Mouse (Mus musculus): ENCODE data around the gene Spata33. TPM values are rescaled to one million over a fixed set of nuclear protein-coding genes. Genes with fewer than 3 reads are reported as not detected.
"Not testable (repeated sequence)": the region's sequence is repeated elsewhere in the genome, so short reads cannot be mapped to it uniquely, and the experiment has no call there.

The Spata33 gene
- polyA plus RNA-seq, 1 experiment from 2014 or later: 5.3 TPM

GRCm38 (mm10) chr8:123211876-123212275, 756 bp upstream of the Spata33 start:
- DNase-seq (ENCODE audit: low spot score): no peak
- H3K27me3 ChIP-seq (ENCODE audit: insufficient read depth, poor library complexity, severe bottlenecking): no peaks in the 10 kb centered on the region
- peak overlapping the region; percentile 90 for H3K4me3 ChIP-seq
- peaks cover 32% of the 10 kb centered on the region for H3K4me1 ChIP-seq (replicated peaks)
- H3K9me3 ChIP-seq: no peaks in the 10 kb centered on the region
- peak overlapping the region; percentile 90 for H3K27ac ChIP-seq
- WGBS: 56% methylated on average over 10 of the region's 10 CpGs
- H3K36me3 ChIP-seq: peaks cover 44% of the 10 kb centered on the region

DNA sequence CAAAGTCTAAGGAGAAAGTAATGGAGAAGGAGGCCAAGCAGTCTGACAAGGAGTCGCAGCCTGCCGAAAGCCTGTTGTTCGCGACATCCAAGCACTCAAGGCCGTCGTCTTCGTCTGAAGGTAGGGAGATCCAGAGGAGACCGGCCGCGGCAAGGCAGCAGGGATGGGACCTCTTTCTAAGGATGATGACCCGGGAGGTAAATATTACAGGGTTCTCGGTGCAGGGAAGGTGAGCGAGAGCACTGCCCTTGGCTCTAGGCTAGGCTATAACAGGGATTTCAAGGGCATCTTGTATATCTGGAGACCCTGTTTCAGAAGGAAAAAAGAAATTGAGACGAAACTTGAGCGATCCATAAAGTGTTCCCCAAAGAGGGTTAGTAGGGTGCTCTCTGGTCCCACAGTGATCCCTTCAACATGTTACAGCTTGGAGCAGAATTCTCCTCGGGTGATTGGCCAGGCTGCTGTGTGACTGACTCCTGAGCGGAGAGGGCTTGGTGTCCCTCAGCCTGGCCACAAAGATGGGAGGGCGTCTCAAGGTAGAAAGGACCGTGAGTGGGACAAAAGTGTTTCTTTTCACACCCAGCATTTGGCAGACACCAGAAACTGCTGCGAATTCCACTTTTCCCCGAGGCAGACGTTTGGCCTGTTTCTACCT, 613 bp downstream of the Spata33 start:
- Histone ChIP-seq H3K27me3 (ENCODE audit: insufficient read depth, poor library complexity, severe bottlenecking) (no peaks in the 10 kb centered on the region), H3K27ac (peak overlapping the region; percentile 90), H3K4me1 (replicated peaks) (peaks cover 32% of the 10 kb centered on the region), H3K9me3 (no peaks in the 10 kb centered on the region), H3K4me3 (peak overlapping the region; percentile 90), H3K36me3 (peaks cover 30% of the 10 kb centered on the region)
- WGBS: 25% methylated on average over 22 of the region's 22 CpGs
- DNase-seq (ENCODE audit: low spot score): no peak

DNA sequence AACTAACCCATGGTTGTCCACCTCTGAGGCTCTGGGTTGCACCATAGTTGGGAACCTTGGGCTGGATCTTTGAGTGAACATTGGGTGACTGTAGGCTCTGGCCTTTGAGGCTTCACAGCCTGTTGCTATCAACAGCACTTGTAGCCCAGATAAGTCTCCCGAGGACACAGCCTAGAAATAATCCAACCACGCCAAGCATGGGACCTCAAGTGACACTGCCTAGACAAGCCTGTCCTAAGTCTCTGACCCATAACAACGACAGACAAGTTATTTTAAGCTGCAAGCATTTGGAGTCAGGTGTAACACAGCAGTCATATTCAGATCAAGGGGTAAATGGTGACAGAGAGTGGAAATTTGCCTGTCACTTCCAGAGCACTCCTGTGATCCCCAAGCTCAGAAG, 2.8 kb downstream of the Spata33 start:
- Histone ChIP-seq H3K9me3 (no peaks in the 10 kb centered on the region), H3K4me3 (no peak overlapping the region), H3K4me1 (replicated peaks) (peaks cover 32% of the 10 kb centered on the region), H3K36me3 (0 out of 2 replicates have a peak, but pooled peaks cover 9% of the 10 kb centered on the region), H3K27ac (no peak overlapping the region), H3K27me3 (ENCODE audit: insufficient read depth, poor library complexity, severe bottlenecking) (no peaks in the 10 kb centered on the region)
- no peak for DNase-seq (ENCODE audit: low spot score)
- WGBS: 82% methylated on average over 3 of the region's 3 CpGs

GRCm38 (mm10) chr8:123220917-123221316, 8.3 kb downstream of the Spata33 start:
- WGBS: 88% methylated on average over 1 of the region's 1 CpGs
- peaks cover 20% of the 10 kb centered on the region for H3K4me1 ChIP-seq (replicated peaks)
- H3K9me3 ChIP-seq: no peaks in the 10 kb centered on the region
- H3K27ac ChIP-seq: no peak overlapping the region
- no peaks in the 10 kb centered on the region for H3K27me3 ChIP-seq (ENCODE audit: insufficient read depth, poor library complexity, severe bottlenecking)
- no peak overlapping the region for H3K4me3 ChIP-seq
- no peak for DNase-seq (ENCODE audit: low spot score)
- no peaks in the 10 kb centered on the region for H3K36me3 ChIP-seq

- H3K9me3 ChIP-seq: no peaks in the 10 kb centered on the region
- H3K27me3 ChIP-seq (ENCODE audit: insufficient read depth, poor library complexity, severe bottlenecking): no peaks in the 10 kb centered on the region
- peak; percentile 92 for DNase-seq (ENCODE audit: low spot score)
- peak within 1 kb of the TSS; percentile 89 for H3K27ac ChIP-seq
- peak within 1 kb of the TSS; percentile 96 for H3K4me3 ChIP-seq
- peaks cover 35% of the 10 kb centered on the region for H3K36me3 ChIP-seq
- peaks cover 20% of the 10 kb centered on the region for H3K4me1 ChIP-seq (replicated peaks)
- WGBS: 4% methylated on average over 59 of the region's 59 CpGs
Observed at GRCm38 (mm10) chr8:123224278-123225266, 11.9 kb downstream of the Spata33 start, which contains the start of gene Cdk10. Gene Cdk10 (plus strand): TSS chr8:123224842.

GRCm38 (mm10) chr8:123228416-123228815, 15.8 kb downstream of the Spata33 start:
- Histone ChIP-seq H3K4me1 (replicated peaks) (peaks cover 35% of the 10 kb centered on the region), H3K36me3 (peaks cover 49% of the 10 kb centered on the region), H3K27ac (no peak overlapping the region), H3K9me3 (no peaks in the 10 kb centered on the region), H3K4me3 (no peak overlapping the region), H3K27me3 (ENCODE audit: insufficient read depth, poor library complexity, severe bottlenecking) (peaks cover 4% of the 10 kb centered on the region)
- 100% methylated on average over 1 of the region's 1 CpGs for WGBS
- no peak for DNase-seq (ENCODE audit: low spot score)

DNA sequence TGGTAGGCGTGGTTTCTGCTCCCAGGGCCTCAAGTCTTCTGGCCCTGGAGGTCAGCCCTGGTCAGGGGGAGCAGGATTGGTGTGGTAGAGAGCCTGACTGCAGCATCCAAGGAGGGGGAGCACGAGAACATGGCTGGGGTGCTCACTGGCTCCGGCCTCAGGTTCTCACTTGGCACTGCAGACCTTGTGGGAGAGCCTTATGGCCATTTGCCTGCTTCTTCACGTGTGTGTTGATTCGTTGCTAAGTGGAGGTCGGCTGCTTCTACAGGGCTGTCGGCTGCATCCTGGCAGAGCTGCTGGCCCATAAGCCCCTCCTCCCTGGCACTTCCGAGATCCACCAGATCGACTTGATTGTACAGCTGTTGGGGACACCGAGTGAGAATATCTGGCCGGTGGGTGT, 17.7 kb downstream of the Spata33 start:
- WGBS: 90% methylated on average over 11 of the region's 11 CpGs
- peaks cover 49% of the 10 kb centered on the region for H3K36me3 ChIP-seq
- not testable (repeated sequence) for H3K4me3 ChIP-seq

DNA sequence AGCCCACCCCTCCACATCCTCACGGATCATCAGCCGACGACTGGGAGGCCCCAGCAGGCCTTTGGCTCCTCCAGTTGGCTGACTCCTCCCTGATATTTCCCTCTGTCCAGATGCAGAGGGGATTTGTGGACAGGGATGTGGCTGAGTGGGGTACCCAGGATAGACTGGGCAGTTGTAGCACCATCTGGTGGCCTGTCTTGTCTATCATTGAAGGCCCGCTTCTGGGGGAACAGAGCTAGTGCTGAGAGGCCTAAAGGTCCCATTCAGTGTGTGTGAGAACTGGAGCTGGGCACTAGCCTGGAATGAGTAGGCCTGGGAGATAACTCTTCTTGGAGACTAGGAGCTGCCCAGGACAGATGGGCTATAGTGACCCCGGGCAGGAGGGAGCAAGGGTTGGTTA, 19.1 kb downstream of the Spata33 start:
- no peak for DNase-seq (ENCODE audit: low spot score)
- Histone ChIP-seq H3K4me1 (replicated peaks) (peaks cover 50% of the 10 kb centered on the region), H3K27ac (no peak overlapping the region), H3K9me3 (no peaks in the 10 kb centered on the region), H3K27me3 (ENCODE audit: insufficient read depth, poor library complexity, severe bottlenecking) (peaks cover 35% of the 10 kb centered on the region), H3K4me3 (no peak overlapping the region), H3K36me3 (peaks cover 42% of the 10 kb centered on the region)
- 67% methylated on average over 5 of the region's 5 CpGs for WGBS

More for the DNA sequence above, 17.7 kb downstream of the Spata33 start:
- not testable (repeated sequence) for H3K27ac ChIP-seq; DNase-seq (ENCODE audit: low spot score); H3K9me3 ChIP-seq
- peaks cover 42% of the 10 kb centered on the region for H3K4me1 ChIP-seq (replicated peaks)
- H3K27me3 ChIP-seq (ENCODE audit: insufficient read depth, poor library complexity, severe bottlenecking): peaks cover 24% of the 10 kb centered on the region

- no peak overlapping the region for H3K27ac ChIP-seq
- peaks cover 44% of the 10 kb centered on the region for H3K27me3 ChIP-seq (ENCODE audit: insufficient read depth, poor library complexity, severe bottlenecking)
- WGBS: 43% methylated on average over 7 of the region's 7 CpGs
- no peak for DNase-seq (ENCODE audit: low spot score)
- H3K36me3 ChIP-seq: peaks cover 34% of the 10 kb centered on the region
- H3K9me3 ChIP-seq: no peaks in the 10 kb centered on the region
- H3K4me3 ChIP-seq: no peak overlapping the region
- H3K4me1 ChIP-seq (replicated peaks): peaks cover 52% of the 10 kb centered on the region
Observed at GRCm38 (mm10) chr8:123232553-123232952, 19.9 kb downstream of the Spata33 start.

DNA sequence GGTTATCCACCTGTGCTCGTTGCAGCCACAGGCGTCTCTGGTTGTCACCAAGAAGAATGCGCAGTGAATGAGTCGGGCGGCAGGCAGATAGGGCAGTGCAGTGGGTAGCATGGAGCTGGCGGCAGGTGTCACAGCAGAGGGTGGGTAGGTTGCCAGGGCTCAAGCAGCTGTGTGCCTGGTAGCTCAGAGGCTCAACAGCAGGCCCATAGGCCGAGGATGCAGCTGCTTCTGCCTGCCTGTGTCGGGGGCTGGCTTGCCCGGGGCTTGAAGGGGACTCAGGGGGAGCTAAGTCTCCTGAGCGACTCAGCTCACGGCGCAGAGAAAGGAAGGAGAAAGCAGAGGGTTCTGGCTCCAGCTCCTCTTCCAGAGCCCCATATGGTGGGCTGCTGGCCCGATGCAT, 20.7 kb downstream of the Spata33 start:
- Histone ChIP-seq H3K27me3 (ENCODE audit: insufficient read depth, poor library complexity, severe bottlenecking) (peaks cover 44% of the 10 kb centered on the region), H3K9me3 (no peaks in the 10 kb centered on the region)

DNA sequence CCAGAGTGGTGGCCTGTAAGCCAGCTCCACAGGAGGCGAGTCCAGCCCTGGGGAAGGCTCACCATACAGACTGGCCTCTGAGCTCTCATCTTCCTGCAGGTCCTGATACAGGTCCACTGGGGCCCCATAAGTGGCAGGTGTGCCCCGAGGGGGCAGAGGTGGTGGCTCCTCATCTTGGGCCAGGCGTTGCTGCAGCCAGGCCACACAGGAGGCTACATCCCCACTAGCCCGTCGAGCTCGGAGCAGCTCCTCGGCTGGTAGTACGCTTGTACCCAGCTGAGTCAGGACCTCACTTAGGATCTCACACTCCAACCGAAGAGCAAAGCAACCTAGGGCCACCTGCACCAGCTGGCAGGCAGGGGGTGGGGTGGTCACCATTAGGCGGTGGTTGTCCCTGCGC, 21.1 kb downstream of the Spata33 start:
- peaks cover 44% of the 10 kb centered on the region for H3K27me3 ChIP-seq (ENCODE audit: insufficient read depth, poor library complexity, severe bottlenecking)

More for the DNA sequence above, 20.7 kb downstream of the Spata33 start:
- Histone ChIP-seq H3K27ac (no peak overlapping the region), H3K36me3 (peaks cover 26% of the 10 kb centered on the region), H3K4me3 (no peak overlapping the region), H3K4me1 (replicated peaks) (peaks cover 52% of the 10 kb centered on the region)
- WGBS: 57% methylated on average over 13 of the region's 13 CpGs
- no peak for DNase-seq (ENCODE audit: low spot score)

DNA sequence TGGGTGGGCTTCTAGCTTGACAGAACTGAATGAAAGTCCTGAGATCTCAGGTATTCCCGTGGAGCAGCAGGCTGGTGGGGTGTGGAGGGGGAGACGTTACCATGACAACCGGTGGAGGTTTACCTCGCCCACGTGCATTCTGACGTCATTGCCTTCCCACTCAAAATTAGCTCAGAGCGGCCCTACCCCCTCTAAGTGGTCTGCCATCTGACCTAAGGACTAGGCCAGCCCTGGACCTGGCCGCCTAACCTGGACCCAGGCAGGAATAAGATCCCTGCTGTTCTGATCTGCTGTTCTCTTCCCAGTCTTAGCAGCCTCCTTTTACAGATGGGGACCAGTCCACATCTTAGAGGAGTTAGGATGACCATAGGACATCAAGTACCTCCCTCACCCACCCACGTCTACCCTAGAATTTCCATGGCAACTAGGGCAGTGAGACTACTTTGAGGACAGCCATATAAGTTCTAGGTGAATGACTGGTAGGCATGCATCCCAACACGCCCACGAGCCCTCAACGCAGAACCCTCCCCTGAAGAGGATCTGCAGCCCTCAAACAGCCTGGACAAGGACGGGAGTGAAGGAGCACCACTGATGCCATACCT, 22.4 kb downstream of the Spata33 start:
- peaks cover 44% of the 10 kb centered on the region for H3K27me3 ChIP-seq (ENCODE audit: insufficient read depth, poor library complexity, severe bottlenecking)
- H3K36me3 ChIP-seq: peaks cover 9% of the 10 kb centered on the region
- DNase-seq (ENCODE audit: low spot score): no peak
- 0 out of 2 replicates have a peak overlapping the region, but pooled peaks have one; percentile 5 for H3K27ac ChIP-seq
- peak overlapping the region; percentile 57 for H3K4me3 ChIP-seq
- H3K4me1 ChIP-seq (replicated peaks): peaks cover 52% of the 10 kb centered on the region
- 34% methylated on average over 13 of the region's 13 CpGs for WGBS
- no peaks in the 10 kb centered on the region for H3K9me3 ChIP-seq

More for the DNA sequence above, 21.1 kb downstream of the Spata33 start:
- no peak overlapping the region for H3K4me3 ChIP-seq
- WGBS: 81% methylated on average over 11 of the region's 11 CpGs
- DNase-seq (ENCODE audit: low spot score): no peak
- no peak overlapping the region for H3K27ac ChIP-seq
- H3K4me1 ChIP-seq (replicated peaks): peaks cover 52% of the 10 kb centered on the region
- no peaks in the 10 kb centered on the region for H3K9me3 ChIP-seq
- peaks cover 22% of the 10 kb centered on the region for H3K36me3 ChIP-seq

All from hindbrain, embryonic 10.5 days (tissue).